In genomic region chr12:50115855-50116254, GRCm38 (mm10) we compare ENCODE assay signal across 24 mouse cellular contexts.
DNase-seq lines count a peak whose midpoint lies in the region; ATAC-seq lines count a peak whose summit lies in the region.
"Had no signal": no experiment of that assay in that cellular context is flagged by ENCODE, and none has a peak within 500 bp of the region (broad histone marks: within the 10 kb centered on the region; RNA-seq: fewer than 3 reads in every experiment).

No protein-coding gene starts in this region.

- H3K27me3 ChIP-seq in limb, embryonic 11.5 days (ENCODE audit: control insufficient read depth, insufficient read depth, low read length): no peaks in the 10 kb centered on the region
- H3K27me3 ChIP-seq in limb, embryonic 10.5 days (ENCODE audit: low read depth, poor library complexity, severe bottlenecking): no peaks in the 10 kb centered on the region
- H3K27me3 ChIP-seq in forebrain, embryonic 13.5 days: no peaks in the 10 kb centered on the region
- H3K27me3 ChIP-seq in intestine, embryonic 16.5 days (replicated peaks; ENCODE audit: control insufficient read depth, insufficient read depth, low read length): no peaks in the 10 kb centered on the region
- H3K27me3 ChIP-seq: embryonic facial prominence, embryonic 12.5 days; kidney, embryonic 15.5 days had no signal

- WGBS in limb, embryonic 11.5 days: 69% methylated on average over 2 of the region's 2 CpGs
- WGBS in limb, embryonic 10.5 days: 71% methylated on average over 2 of the region's 2 CpGs
- WGBS in forebrain, embryonic 13.5 days: 27% methylated on average over 2 of the region's 2 CpGs
- WGBS in intestine, embryonic 16.5 days: 63% methylated on average over 2 of the region's 2 CpGs

- no peak overlapping the region for H3K27ac ChIP-seq in limb, embryonic 11.5 days (replicated peaks; ENCODE audit: low read depth, low read length)
- H3K27ac ChIP-seq in limb, embryonic 10.5 days: no peak overlapping the region
- peak overlapping the region; percentile 65 for H3K27ac ChIP-seq in forebrain, embryonic 13.5 days
- H3K27ac ChIP-seq in intestine, embryonic 16.5 days (ENCODE audit: low read length): no peak overlapping the region
- H3K27ac ChIP-seq: embryonic facial prominence, embryonic 12.5 days; heart, embryonic 10.5 days; hindbrain, embryonic 10.5 days; kidney, embryonic 15.5 days; liver, embryonic 14.5 days; lung, embryonic 15.5 days; neural tube, embryonic 15.5 days had no signal

- ATAC-seq in limb, embryonic 11.5 days (ENCODE audit: insufficient number of reproducible peaks, low FRiP score, low TSS enrichment, low read depth): no peak
- no peak; the same call in 1 of the 2 replicates for ATAC-seq in forebrain, embryonic 13.5 days
- peak; percentile 88 for ATAC-seq in intestine, embryonic 16.5 days
- ATAC-seq: activated CD4-positive, CD25-positive, alpha-beta regulatory T cell, adult 4 months had no signal

- H3K36me3 ChIP-seq in limb, embryonic 11.5 days (ENCODE audit: control insufficient read depth, insufficient read depth, low read length): no peaks in the 10 kb centered on the region
- H3K36me3 ChIP-seq in limb, embryonic 10.5 days: no peaks in the 10 kb centered on the region
- H3K36me3 ChIP-seq in forebrain, embryonic 13.5 days (ENCODE audit: poor library complexity, severe bottlenecking): no peaks in the 10 kb centered on the region
- H3K36me3 ChIP-seq in intestine, embryonic 16.5 days (ENCODE audit: control insufficient read depth, insufficient read depth, low read length): no peaks in the 10 kb centered on the region
- H3K36me3 ChIP-seq: embryonic facial prominence, embryonic 12.5 days; G1E; heart, embryonic 10.5 days; hindbrain, embryonic 10.5 days; kidney, embryonic 15.5 days; lung, embryonic 15.5 days; neural tube, embryonic 15.5 days had no signal

- intact Hi-C loops in gastrocnemius, postnatal 36 days (cut with DNase I): no loop called here

- H3K4me1 ChIP-seq in limb, embryonic 11.5 days (ENCODE audit: control insufficient read depth, insufficient read depth, low read length): no peaks in the 10 kb centered on the region
- peaks cover 12% of the 10 kb centered on the region for H3K4me1 ChIP-seq in limb, embryonic 10.5 days
- peaks cover 53% of the 10 kb centered on the region for H3K4me1 ChIP-seq in forebrain, embryonic 13.5 days
- no peaks in the 10 kb centered on the region for H3K4me1 ChIP-seq in intestine, embryonic 16.5 days (ENCODE audit: control insufficient read depth, insufficient read depth, low read length)
- H3K4me1 ChIP-seq: heart, embryonic 10.5 days; lung, embryonic 15.5 days had no signal

- no peak overlapping the region for H3K4me3 ChIP-seq in limb, embryonic 11.5 days (ENCODE audit: low read depth, low read length)
- no peak overlapping the region for H3K4me3 ChIP-seq in limb, embryonic 10.5 days
- no peak overlapping the region for H3K4me3 ChIP-seq in forebrain, embryonic 13.5 days
- H3K4me3 ChIP-seq in intestine, embryonic 16.5 days (ENCODE audit: low read length): no peak overlapping the region
- H3K4me3 ChIP-seq: embryonic facial prominence, embryonic 12.5 days; erythroblast, embryonic 14.5 days; heart, embryonic 10.5 days; hindbrain, embryonic 10.5 days; kidney, embryonic 15.5 days; lung, embryonic 15.5 days; neural tube, embryonic 15.5 days had no signal

- no peaks in the 10 kb centered on the region for H3K9me3 ChIP-seq in limb, embryonic 11.5 days (ENCODE audit: control insufficient read depth, low read length)
- no peaks in the 10 kb centered on the region for H3K9me3 ChIP-seq in limb, embryonic 10.5 days (replicated peaks)
- H3K9me3 ChIP-seq in forebrain, embryonic 13.5 days (replicated peaks): no peaks in the 10 kb centered on the region
- H3K9me3 ChIP-seq in intestine, embryonic 16.5 days (ENCODE audit: control insufficient read depth, low read length): no peaks in the 10 kb centered on the region
- H3K9me3 ChIP-seq: embryonic facial prominence, embryonic 12.5 days; heart, embryonic 10.5 days; hindbrain, embryonic 10.5 days; kidney, embryonic 15.5 days; lung, embryonic 15.5 days; neural tube, embryonic 15.5 days had no signal

- no peak overlapping the region for H3K4me2 ChIP-seq in limb, embryonic 11.5 days (ENCODE audit: low read depth, severe bottlenecking)
- H3K4me2 ChIP-seq in forebrain, embryonic 13.5 days: no peak overlapping the region
- H3K4me2 ChIP-seq in intestine, embryonic 16.5 days (ENCODE audit: low read depth, low read length): no peak overlapping the region
- H3K4me2 ChIP-seq: embryonic facial prominence, embryonic 12.5 days; kidney, embryonic 15.5 days; lung, embryonic 15.5 days; neural tube, embryonic 15.5 days had no signal

- peak; percentile 24 for DNase-seq in limb, embryonic 11.5 days (ENCODE audit: low spot score)
- DNase-seq in limb, embryonic 10.5 days (ENCODE audit: low spot score): no peak
- DNase-seq in embryo, embryonic 10.5 days (ENCODE audit: low spot score): peak; percentile 42
- DNase-seq in gastrocnemius, postnatal 36 days: no peak
- no peak for DNase-seq in frontal cortex, postnatal 36 days (ENCODE audit: low spot score in 2 of 2)
- DNase-seq in urinary bladder, adult 2 months (ENCODE audit: low spot score): no peak
- DNase-seq: adrenal gland, postnatal 10 days; cerebellum, adult 18-20 months; cerebellum, postnatal 25 days; midbrain, embryonic 14.5 days; retina, postnatal 1 day; thymus, postnatal 4 days had no signal

- no peak overlapping the region for H3K9ac ChIP-seq in limb, embryonic 11.5 days (ENCODE audit: low read length)
- no peak overlapping the region for H3K9ac ChIP-seq in forebrain, embryonic 13.5 days
- H3K9ac ChIP-seq in intestine, embryonic 16.5 days (ENCODE audit: low read depth, low read length): no peak overlapping the region
- H3K9ac ChIP-seq: embryonic facial prominence, embryonic 12.5 days; kidney, embryonic 15.5 days; liver, embryonic 14.5 days; lung, embryonic 15.5 days; neural tube, embryonic 15.5 days had no signal

Comparison
In these comparisons a context has a peak if more than half of its experiments do, and no peak if none do; other contexts are left out.
1. DNase-seq: peak in limb, embryonic 11.5 days (single experiment) and embryo, embryonic 10.5 days (single experiment); none in limb, embryonic 10.5 days (single experiment), gastrocnemius, postnatal 36 days (0 of 2), frontal cortex, postnatal 36 days (0 of 2) and urinary bladder, adult 2 months (single experiment).